Mouse (Mus musculus) heart, adult 9 months (tissue): ENCODE measurements around the gene Gm11627.
"Not testable (repeated sequence)": the region's sequence is repeated elsewhere in the genome, so short reads cannot be mapped to it uniquely, and the experiment has no call there.

Experiments used
- DNase-seq, 2 experiments: peaks; one replicate each; pipeline ENCODE4 v3.0.0; 2022; ENCODE audit warnings: low spot score in 2 of 2

Gm11627 gene

GRCm38 (mm10) chr11:102564952-102565671 is 14.1 kb downstream of the Gm11627 start:
- DNase-seq: not testable (repeated sequence)

DNA sequence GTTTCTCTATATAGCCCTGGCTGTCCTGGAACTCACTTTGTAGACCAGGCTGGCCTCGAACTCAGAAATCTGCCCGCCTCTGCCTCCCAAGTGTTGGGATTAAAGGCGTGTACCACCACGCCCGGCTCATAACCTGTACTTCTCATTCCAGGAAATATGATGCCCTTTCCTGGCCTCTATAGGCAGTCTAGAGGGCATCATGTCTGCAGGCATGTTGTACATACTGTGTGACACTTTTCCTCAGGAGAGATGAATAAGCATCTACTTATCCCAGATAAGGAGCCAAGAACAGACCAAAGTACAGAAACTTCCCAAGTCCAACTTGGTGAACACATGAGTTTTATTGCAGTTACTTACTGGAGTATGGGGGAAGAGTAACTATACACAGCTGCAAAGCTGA is 20.6 kb downstream of the Gm11627 start:
- DNase-seq: no peak

DNA sequence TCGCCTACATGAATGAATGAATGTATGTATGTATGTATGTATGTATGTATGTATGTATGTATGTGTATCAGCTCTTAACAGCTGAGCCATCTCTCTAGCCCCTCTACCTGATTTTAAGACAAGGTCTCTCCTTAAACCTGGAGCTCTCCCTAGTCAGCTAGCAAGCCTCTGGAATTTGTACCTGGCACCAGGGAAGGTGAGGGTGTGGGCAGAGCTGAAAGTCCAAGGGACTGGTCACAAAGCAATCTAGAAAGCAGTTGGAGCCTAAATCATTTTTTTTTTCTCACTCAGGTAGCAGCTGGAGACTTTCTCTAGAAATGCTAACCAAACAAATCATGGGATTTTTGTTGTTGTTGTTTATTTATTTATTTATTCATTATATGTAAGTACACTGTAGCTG is 21.9 kb downstream of the Gm11627 start:
- DNase-seq: no peak

DNA sequence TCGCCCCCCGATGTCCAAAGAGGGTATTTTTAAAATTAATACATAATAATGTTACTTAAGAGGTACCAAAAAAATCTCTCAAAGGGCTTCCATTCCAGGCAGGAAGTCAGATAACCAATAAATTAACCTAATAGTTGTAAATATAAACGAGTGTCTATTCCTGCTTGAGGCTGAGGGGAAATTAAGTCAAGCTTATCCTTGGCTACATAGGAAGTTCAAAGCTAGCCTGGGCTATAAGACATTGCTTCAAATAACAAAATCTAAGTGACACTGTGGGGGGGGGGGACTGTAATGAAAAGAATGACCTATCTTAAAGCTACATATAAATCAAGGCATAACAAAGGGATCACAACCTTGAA is 22.6 kb downstream of the Gm11627 start:
- no peak for DNase-seq

GRCm38 (mm10) chr11:102556031-102556715 is 23.1 kb downstream of the Gm11627 start, which contains the start of gene Gpatch8:
Gene Gpatch8, minus strand, starts transcription at chr11:102556392.
- peak; percentile 96 to 97 for DNase-seq

GRCm38 (mm10) chr11:102555400-102556030 is 23.7 kb downstream of the Gm11627 start:
- DNase-seq: no peak

- DNase-seq: no peak
Observed at GRCm38 (mm10) chr11:102552051-102552450, 27.2 kb downstream of the Gm11627 start.

- no peak for DNase-seq
Observed at GRCm38 (mm10) chr11:102551176-102551575, 28.1 kb downstream of the Gm11627 start.

DNA sequence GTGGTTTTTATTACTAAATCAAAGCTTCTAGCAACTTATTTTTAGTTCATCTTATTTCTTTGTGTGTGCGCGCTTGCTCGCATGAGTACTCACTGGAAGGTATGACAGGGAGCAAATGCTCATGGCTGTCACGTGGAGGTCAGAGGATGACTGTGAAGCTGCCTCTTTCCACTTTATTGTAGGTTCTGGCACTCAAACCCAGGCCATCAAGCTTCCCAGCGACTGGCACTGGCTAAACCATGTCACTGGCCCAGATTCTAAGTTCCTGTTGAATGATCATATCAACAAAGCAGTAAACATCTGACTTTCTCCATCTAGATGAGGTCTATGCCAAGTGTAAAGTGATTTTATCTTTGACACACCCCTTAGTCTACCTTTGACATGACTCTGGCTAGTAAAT is 37.8 kb downstream of the Gm11627 start:
- DNase-seq: no peak

GRCm38 (mm10) chr11:102540286-102540685 is 39.0 kb downstream of the Gm11627 start:
- not testable (repeated sequence) for DNase-seq

DNA sequence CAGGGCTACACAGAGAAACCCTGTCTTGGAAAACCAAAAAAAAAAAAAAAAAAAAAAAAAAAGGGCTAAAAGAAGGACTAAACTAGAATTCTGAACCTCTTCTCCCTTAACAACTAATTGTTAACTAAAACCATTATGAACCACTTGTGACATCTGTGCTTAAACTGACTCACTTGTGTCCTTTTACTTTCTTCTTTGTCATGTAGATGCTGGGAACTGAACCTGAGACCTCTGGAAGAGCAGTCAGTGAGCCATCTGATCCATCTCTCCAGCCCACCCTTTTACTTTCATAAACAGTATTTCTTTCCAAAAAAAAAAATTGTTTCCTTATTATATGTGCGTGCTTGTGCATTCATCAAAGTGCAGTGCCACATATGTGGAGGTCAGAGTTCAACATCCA is 39.6 kb downstream of the Gm11627 start:
- DNase-seq: no peak

DNA sequence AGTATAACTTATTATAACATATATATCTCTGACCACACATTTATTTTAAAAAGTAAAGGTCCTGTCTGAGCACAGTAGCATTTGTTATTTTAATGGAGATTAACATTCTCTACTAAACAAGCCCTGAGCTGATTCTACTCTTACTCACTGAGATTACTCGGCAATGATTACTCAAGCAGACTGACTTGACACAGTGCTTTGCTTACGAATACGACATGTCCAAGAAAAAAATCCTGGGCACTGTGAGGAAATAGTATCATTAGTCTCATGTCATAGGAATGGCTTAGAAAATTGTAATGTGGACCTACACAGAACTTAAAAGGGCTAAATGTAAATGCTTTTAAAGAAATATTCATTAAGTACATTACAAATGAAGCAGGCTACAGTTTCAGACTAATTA is 43.1 kb downstream of the Gm11627 start:
- DNase-seq: no peak

DNA sequence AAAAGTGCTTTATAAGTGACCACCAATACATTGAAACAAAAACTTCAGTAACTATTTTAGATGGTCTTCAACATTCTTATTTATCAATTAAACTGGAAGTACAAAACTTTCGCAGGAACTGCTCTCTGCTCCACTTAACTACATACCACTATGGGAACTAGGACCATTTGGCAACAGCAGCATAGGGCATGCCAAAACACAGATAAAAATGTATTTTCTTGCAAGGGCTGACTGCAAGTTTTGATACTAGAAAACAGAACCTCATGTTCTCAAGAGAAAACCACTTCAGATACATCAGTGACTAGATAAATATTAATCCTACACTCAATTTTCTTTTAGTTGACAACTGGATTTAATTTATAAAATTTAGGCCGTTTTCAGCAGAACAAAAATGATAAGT is 45.2 kb downstream of the Gm11627 start:
- no peak for DNase-seq

DNA sequence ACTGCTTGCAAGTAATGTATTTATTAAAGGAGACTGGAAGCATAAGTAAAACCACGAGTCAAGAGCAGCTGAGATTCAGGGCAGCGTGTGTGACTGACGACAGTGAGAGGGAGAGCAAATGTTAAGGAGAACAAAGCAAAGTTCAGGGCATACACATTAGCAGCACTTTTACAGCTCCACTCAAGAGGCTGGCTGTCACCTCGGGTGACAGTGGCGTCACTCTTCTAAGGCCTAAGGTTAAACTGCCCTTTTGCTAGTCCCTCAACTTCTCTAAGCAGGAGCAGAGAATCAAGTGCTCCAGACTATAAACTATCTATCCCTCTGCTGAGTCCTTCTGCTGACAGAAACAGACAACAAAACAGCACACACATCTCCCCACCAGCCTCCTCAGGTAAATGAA is 47.8 kb downstream of the Gm11627 start:
- no peak for DNase-seq
